Mouse (Mus musculus) limb, embryonic 13.5 days (tissue): ENCODE data around the gene Evi2. TPM values are rescaled to one million over a fixed set of nuclear protein-coding genes. Genes with fewer than 3 reads are reported as not detected.
A peak's percentile ranks its signal among the peaks of the same experiment; 100 is the strongest.

Source experiments
- ATAC-seq: fragments of 200-750 bp; cut with Nextera tagmentation; 2 replicates; pipeline ENCODE4 v1.8.0; 2017; ENCODE audit warnings: low read depth, moderate number of reproducible peaks, moderate TSS enrichment; ENCODE audit not compliant: low FRiP score
- H3K27ac ChIP-seq: fragments of 300-500 bp; sonication (generic); 2 replicates; pipeline ENCODE4 v1.5.1; 2015; ENCODE audit warnings: inconsistent platforms, mild to moderate bottlenecking, moderate library complexity
- H3K27me3 ChIP-seq: fragments of 300-500 bp; sonication (generic); 2 replicates; pipeline ENCODE4 v1.6.1; 2015; ENCODE audit warnings: mild to moderate bottlenecking, inconsistent platforms
- H3K36me3 ChIP-seq: fragments of 300-500 bp; sonication (generic); 2 replicates; pipeline ENCODE4 v1.6.1; 2015; ENCODE audit warnings: inconsistent platforms, mild to moderate bottlenecking, moderate library complexity
- H3K4me1 ChIP-seq: fragments of 300-500 bp; sonication (generic); 2 replicates; pipeline ENCODE4 v1.6.1; 2015; ENCODE audit warnings: inconsistent platforms
- H3K4me2 ChIP-seq: fragments of 300-500 bp; sonication (generic); replicated peaks from 2 replicates; pipeline ENCODE4 v1.6.1; 2015; ENCODE audit warnings: inconsistent platforms, mild to moderate bottlenecking, moderate library complexity
- H3K4me3 ChIP-seq: fragments of 300-500 bp; sonication (generic); 2 replicates; pipeline ENCODE4 v1.5.1; 2015; ENCODE audit warnings: moderate library complexity, mild to moderate bottlenecking, inconsistent platforms
- H3K9ac ChIP-seq: fragments of 300-500 bp; sonication (generic); 2 replicates; pipeline ENCODE4 v1.6.1; 2015; ENCODE audit warnings: mild to moderate bottlenecking, inconsistent platforms
- H3K9me3 ChIP-seq: fragments of 300-500 bp; sonication (generic); 2 replicates; pipeline ENCODE4 v1.6.1; 2016; ENCODE audit warnings: inconsistent platforms
- WGBS: fragments of 180-500 bp; shearing (Covaris S2); methylation state at CpG from one replicate; pipeline ENCODE4 v1.1.7; 2015; 5-methylcytosine and 5-hydroxymethylcytosine counted together
- polyA plus RNA-seq: library from polyadenylated mRNA; unstranded; fragments of >200 nt; fragmentation: Nextera tagmentation; extraction: Ambion mirVana; gene quantifications from 2 replicates; pipeline ENCODE4 v1.2.1, GENCODE M21; 2015

Gene Evi2
- polyA plus RNA-seq, 1 experiment from 2014 or later: 0.99 TPM

- Histone ChIP-seq H3K4me3 (no peak overlapping the region), H3K27ac (peak overlapping the region; percentile 52), H3K4me2 (no peak overlapping the region), H3K9me3 (no peaks in the 10 kb centered on the region), H3K9ac (no peak overlapping the region), H3K27me3 (no peaks in the 10 kb centered on the region), H3K4me1 (peaks cover 6% of the 10 kb centered on the region), H3K36me3 (peaks cover 56% of the 10 kb centered on the region)
- no peak for ATAC-seq
- 84% methylated on average over 8 of the region's 8 CpGs for WGBS
These were observed 3.7 kb upstream of the Evi2 start for GRCm38 (mm10) chr11:79533950-79534690.

- Histone ChIP-seq H3K9ac (no peak overlapping the region), H3K4me1 (peaks cover 6% of the 10 kb centered on the region), H3K4me3 (no peak overlapping the region), H3K9me3 (no peaks in the 10 kb centered on the region), H3K27me3 (no peaks in the 10 kb centered on the region), H3K27ac (no peak overlapping the region), H3K4me2 (no peak overlapping the region), H3K36me3 (peaks cover 59% of the 10 kb centered on the region)
- ATAC-seq: no peak
- WGBS: 84% methylated on average over 6 of the region's 6 CpGs
These were observed 2.9 kb upstream of the Evi2 start for GRCm38 (mm10) chr11:79533311-79533710.

GRCm38 (mm10) chr11:79531485-79531884 is 1.1 kb upstream of the Evi2 start:
- H3K36me3 ChIP-seq: peaks cover 54% of the 10 kb centered on the region
- WGBS: 85% methylated on average over 4 of the region's 4 CpGs

GRCm38 (mm10) chr11:79530774-79531173 is 385 bp upstream of the Evi2 start:
- Histone ChIP-seq H3K4me2 (no peak overlapping the region), H3K27ac (no peak overlapping the region), H3K36me3 (peaks cover 48% of the 10 kb centered on the region), H3K9ac (no peak overlapping the region), H3K27me3 (no peaks in the 10 kb centered on the region), H3K9me3 (no peaks in the 10 kb centered on the region), H3K4me3 (no peak overlapping the region), H3K4me1 (peaks cover 6% of the 10 kb centered on the region)
- ATAC-seq: no peak
- 86% methylated on average over 11 of the region's 11 CpGs for WGBS

More at GRCm38 (mm10) chr11:79531485-79531884, 1.1 kb upstream of the Evi2 start:
- Histone ChIP-seq H3K9ac (no peak overlapping the region), H3K9me3 (no peaks in the 10 kb centered on the region), H3K27me3 (no peaks in the 10 kb centered on the region), H3K4me2 (no peak overlapping the region), H3K4me3 (no peak overlapping the region), H3K27ac (no peak overlapping the region), H3K4me1 (peaks cover 6% of the 10 kb centered on the region)
- ATAC-seq: no peak

- Histone ChIP-seq H3K4me3 (no peak overlapping the region), H3K9me3 (no peaks in the 10 kb centered on the region), H3K4me2 (no peak overlapping the region), H3K4me1 (peaks cover 6% of the 10 kb centered on the region), H3K27ac (no peak overlapping the region), H3K27me3 (no peaks in the 10 kb centered on the region), H3K36me3 (peaks cover 49% of the 10 kb centered on the region), H3K9ac (no peak overlapping the region)
- 96% methylated on average over 2 of the region's 2 CpGs for WGBS
- no peak for ATAC-seq
These were observed 653 bp downstream of the Evi2 start for GRCm38 (mm10) chr11:79529736-79530135.

- Histone ChIP-seq H3K4me2 (no peak overlapping the region), H3K9me3 (no peaks in the 10 kb centered on the region), H3K4me1 (peaks cover 4% of the 10 kb centered on the region), H3K36me3 (peaks cover 49% of the 10 kb centered on the region), H3K4me3 (no peak overlapping the region), H3K9ac (no peak overlapping the region), H3K27me3 (no peaks in the 10 kb centered on the region), H3K27ac (no peak overlapping the region)
- no peak for ATAC-seq
- 96% methylated on average over 6 of the region's 6 CpGs for WGBS
These were observed 1.2 kb downstream of the Evi2 start for GRCm38 (mm10) chr11:79529226-79529625.

GRCm38 (mm10) chr11:79528601-79529000 is 1.8 kb downstream of the Evi2 start:
- Histone ChIP-seq H3K36me3 (peaks cover 47% of the 10 kb centered on the region), H3K27ac (no peak overlapping the region), H3K4me2 (no peak overlapping the region), H3K9me3 (no peaks in the 10 kb centered on the region), H3K27me3 (no peaks in the 10 kb centered on the region), H3K9ac (no peak overlapping the region), H3K4me1 (no peaks in the 10 kb centered on the region), H3K4me3 (no peak overlapping the region)
- no peak for ATAC-seq
- 91% methylated on average over 3 of the region's 3 CpGs for WGBS

GRCm38 (mm10) chr11:79527739-79528384 is 2.5 kb downstream of the Evi2 start:
- Histone ChIP-seq H3K27ac (no peak overlapping the region), H3K27me3 (no peaks in the 10 kb centered on the region), H3K9me3 (no peaks in the 10 kb centered on the region), H3K9ac (no peak overlapping the region), H3K4me2 (no peak overlapping the region), H3K36me3 (peaks cover 43% of the 10 kb centered on the region), H3K4me1 (no peaks in the 10 kb centered on the region), H3K4me3 (no peak overlapping the region)
- WGBS: 93% methylated on average over 5 of the region's 5 CpGs
- no peak for ATAC-seq

GRCm38 (mm10) chr11:79527015-79527738 is 3.2 kb downstream of the Evi2 start:
- no peaks in the 10 kb centered on the region for H3K9me3 ChIP-seq
- H3K36me3 ChIP-seq: peaks cover 39% of the 10 kb centered on the region
- H3K4me1 ChIP-seq: no peaks in the 10 kb centered on the region
- 81% methylated on average over 15 of the region's 15 CpGs for WGBS
- ATAC-seq: no peak
- H3K4me3 ChIP-seq: no peak overlapping the region
- no peak overlapping the region for H3K4me2 ChIP-seq
- no peaks in the 10 kb centered on the region for H3K27me3 ChIP-seq
- no peak overlapping the region for H3K27ac ChIP-seq
- H3K9ac ChIP-seq: no peak overlapping the region

GRCm38 (mm10) chr11:79526549-79526948 is 3.8 kb downstream of the Evi2 start:
- H3K36me3 ChIP-seq: peaks cover 35% of the 10 kb centered on the region
- H3K9me3 ChIP-seq: no peaks in the 10 kb centered on the region
- H3K27ac ChIP-seq: no peak overlapping the region
- no peak overlapping the region for H3K4me2 ChIP-seq
- no peak overlapping the region for H3K4me3 ChIP-seq
- 93% methylated on average over 3 of the region's 3 CpGs for WGBS
- no peak for ATAC-seq
- no peak overlapping the region for H3K9ac ChIP-seq
- H3K27me3 ChIP-seq: no peaks in the 10 kb centered on the region
- no peaks in the 10 kb centered on the region for H3K4me1 ChIP-seq

GRCm38 (mm10) chr11:79524310-79524575 is 6.1 kb downstream of the Evi2 start:
- Histone ChIP-seq H3K9ac (no peak overlapping the region), H3K4me1 (no peaks in the 10 kb centered on the region), H3K9me3 (no peaks in the 10 kb centered on the region), H3K4me3 (no peak overlapping the region), H3K27ac (no peak overlapping the region), H3K36me3 (peaks cover 28% of the 10 kb centered on the region), H3K4me2 (no peak overlapping the region), H3K27me3 (no peaks in the 10 kb centered on the region)
- 86% methylated on average over 1 of the region's 1 CpGs for WGBS
- ATAC-seq: no peak

GRCm38 (mm10) chr11:79523560-79524309 is 6.7 kb downstream of the Evi2 start, which contains the start of gene Evi2b:
Evi2b (minus strand) TSS chr11:79523762.
- Histone ChIP-seq H3K4me1 (no peaks in the 10 kb centered on the region), H3K27ac (no peak within 1 kb of the TSS), H3K4me3 (no peak within 1 kb of the TSS), H3K9me3 (no peaks in the 10 kb centered on the region), H3K4me2 (no peak within 1 kb of the TSS), H3K9ac (no peak within 1 kb of the TSS), H3K27me3 (no peaks in the 10 kb centered on the region), H3K36me3 (peaks cover 27% of the 10 kb centered on the region)
- ATAC-seq: no peak
- 81% methylated on average over 10 of the region's 10 CpGs for WGBS
